Mouse (Mus musculus): ENCODE measurements at regions not wholly inside any gene's neighbourhood (a gene's known extent, or its start where the extent isn't known, plus 50 kb on each side); places are given as distances from the start of the nearest gene placed in this dataset.

DNA sequence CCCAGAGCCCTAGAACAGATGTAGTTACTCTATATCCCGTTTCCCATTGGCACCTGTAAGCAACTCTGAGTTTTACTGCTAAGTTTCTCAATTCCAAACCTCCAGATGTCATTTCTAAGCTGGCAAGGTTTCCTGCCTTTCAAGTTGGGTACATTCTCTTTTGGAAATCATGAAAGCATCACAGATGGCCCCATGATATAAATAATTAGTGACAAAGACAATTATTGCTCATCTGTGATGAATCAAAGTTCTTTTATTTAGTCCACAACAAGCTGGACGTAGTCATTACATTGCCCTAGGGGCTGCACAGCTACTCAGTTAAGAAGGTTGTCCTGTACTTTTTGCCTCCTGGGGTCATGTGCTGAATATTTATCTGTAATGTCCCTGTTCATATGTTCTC is 303.2 kb upstream of the Btbd3 start:
- WGBS: 70% methylated on average over 2 of the region's 2 CpGs
- H3K27ac ChIP-seq: no peak overlapping the region
- H3K9me3 ChIP-seq: no peaks in the 10 kb centered on the region
- H3K27me3 ChIP-seq (ENCODE audit: insufficient read depth, poor library complexity, severe bottlenecking): no peaks in the 10 kb centered on the region
- no peaks in the 10 kb centered on the region for H3K36me3 ChIP-seq
- H3K4me3 ChIP-seq: no peak overlapping the region
- DNase-seq (ENCODE audit: low spot score): no peak
- no peaks in the 10 kb centered on the region for H3K4me1 ChIP-seq

DNA sequence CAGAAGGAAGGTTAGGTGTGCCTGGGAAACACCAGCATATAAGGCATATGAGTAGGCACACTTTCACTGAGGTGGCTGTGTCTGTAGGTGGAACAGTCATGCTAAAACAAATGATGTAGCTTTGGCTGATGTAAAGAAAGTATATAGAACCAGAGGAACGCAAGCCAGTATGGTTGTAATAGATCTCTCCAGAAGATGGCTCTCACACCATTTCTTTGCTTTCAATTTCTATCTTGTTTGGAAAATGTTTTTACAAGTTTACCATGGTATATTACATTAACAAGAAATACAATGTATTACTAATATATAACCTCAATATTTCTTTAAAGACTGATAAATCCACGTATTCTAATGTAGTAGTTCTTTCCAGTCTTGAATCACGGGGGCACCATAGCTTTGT is 304.4 kb upstream of the Btbd3 start:
- no peak overlapping the region for H3K27ac ChIP-seq
- no peaks in the 10 kb centered on the region for H3K36me3 ChIP-seq
- DNase-seq (ENCODE audit: low spot score): no peak
- WGBS: 82% methylated on average over 3 of the region's 3 CpGs
- H3K4me1 ChIP-seq: no peaks in the 10 kb centered on the region
- no peaks in the 10 kb centered on the region for H3K9me3 ChIP-seq
- H3K27me3 ChIP-seq (ENCODE audit: insufficient read depth, poor library complexity, severe bottlenecking): no peaks in the 10 kb centered on the region
- H3K4me3 ChIP-seq: no peak overlapping the region

DNA sequence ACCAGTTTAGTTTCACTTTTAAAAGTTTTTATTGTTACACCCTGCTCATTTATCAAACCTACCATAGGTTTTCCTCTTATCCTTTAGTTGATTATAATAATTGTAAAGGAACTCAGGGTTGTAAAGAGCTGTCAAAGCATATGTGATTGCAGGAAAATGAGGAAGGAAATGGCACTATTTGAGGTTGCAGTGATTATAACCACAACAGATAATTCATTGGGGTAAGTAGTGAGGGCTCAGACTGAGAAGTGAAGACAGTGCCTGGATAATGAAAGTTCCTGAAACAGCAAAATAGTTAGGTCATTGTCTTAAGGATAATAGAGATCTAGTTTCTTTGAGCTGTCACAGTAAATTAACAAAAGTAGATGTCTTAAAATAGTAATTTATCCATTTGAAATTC is 305.4 kb upstream of the Btbd3 start:
- Histone ChIP-seq H3K27ac (no peak overlapping the region), H3K9me3 (no peaks in the 10 kb centered on the region), H3K36me3 (no peaks in the 10 kb centered on the region), H3K4me3 (no peak overlapping the region), H3K27me3 (ENCODE audit: insufficient read depth, poor library complexity, severe bottlenecking) (no peaks in the 10 kb centered on the region), H3K4me1 (no peaks in the 10 kb centered on the region)
- no peak for DNase-seq (ENCODE audit: low spot score)

- no peaks in the 10 kb centered on the region for H3K36me3 ChIP-seq
These were observed 313.6 kb upstream of the Btbd3 start for GRCm38 (mm10) chr2:137942753-137943152.

GRCm38 (mm10) chr2:137939591-137939990 is 316.8 kb upstream of the Btbd3 start:
- Histone ChIP-seq H3K9me3 (no peaks in the 10 kb centered on the region), H3K27ac (no peak overlapping the region), H3K4me1 (peaks cover 17% of the 10 kb centered on the region; the same call in 1 of the 2 replicates), H3K4me3 (no peak overlapping the region), H3K27me3 (ENCODE audit: insufficient read depth, poor library complexity, severe bottlenecking) (no peaks in the 10 kb centered on the region), H3K36me3 (no peaks in the 10 kb centered on the region)
- no peak for DNase-seq (ENCODE audit: low spot score)
- 69% methylated on average over 3 of the region's 3 CpGs for WGBS

More at GRCm38 (mm10) chr2:137942753-137943152, 313.6 kb upstream of the Btbd3 start:
- no peaks in the 10 kb centered on the region for H3K27me3 ChIP-seq (ENCODE audit: insufficient read depth, poor library complexity, severe bottlenecking)
- no peaks in the 10 kb centered on the region for H3K9me3 ChIP-seq
- H3K4me1 ChIP-seq: peaks cover 17% of the 10 kb centered on the region; the same call in 1 of the 2 replicates
- H3K27ac ChIP-seq: no peak overlapping the region
- no peak overlapping the region for H3K4me3 ChIP-seq
- DNase-seq (ENCODE audit: low spot score): peak; percentile 79
- WGBS: 8% methylated on average over 7 of the region's 7 CpGs

- Histone ChIP-seq H3K36me3 (no peaks in the 10 kb centered on the region), H3K27ac (peak overlapping the region; percentile 22), H3K4me3 (no peak overlapping the region), H3K4me1 (peaks cover 17% of the 10 kb centered on the region; the same call in 1 of the 2 replicates), H3K27me3 (ENCODE audit: insufficient read depth, poor library complexity, severe bottlenecking) (no peaks in the 10 kb centered on the region), H3K9me3 (no peaks in the 10 kb centered on the region)
- DNase-seq (ENCODE audit: low spot score): peak; percentile 78
- 30% methylated on average over 7 of the region's 7 CpGs for WGBS
These were observed 317.4 kb upstream of the Btbd3 start for GRCm38 (mm10) chr2:137938831-137939480.

- Histone ChIP-seq H3K4me3 (no peak overlapping the region), H3K27me3 (ENCODE audit: insufficient read depth, poor library complexity, severe bottlenecking) (no peaks in the 10 kb centered on the region), H3K36me3 (no peaks in the 10 kb centered on the region), H3K9me3 (no peaks in the 10 kb centered on the region), H3K27ac (no peak overlapping the region), H3K4me1 (peaks cover 15% of the 10 kb centered on the region; the same call in 1 of the 2 replicates)
- no peak for DNase-seq (ENCODE audit: low spot score)
- WGBS: 83% methylated on average over 2 of the region's 2 CpGs
These were observed 319.8 kb upstream of the Btbd3 start for GRCm38 (mm10) chr2:137936613-137937012.

DNA sequence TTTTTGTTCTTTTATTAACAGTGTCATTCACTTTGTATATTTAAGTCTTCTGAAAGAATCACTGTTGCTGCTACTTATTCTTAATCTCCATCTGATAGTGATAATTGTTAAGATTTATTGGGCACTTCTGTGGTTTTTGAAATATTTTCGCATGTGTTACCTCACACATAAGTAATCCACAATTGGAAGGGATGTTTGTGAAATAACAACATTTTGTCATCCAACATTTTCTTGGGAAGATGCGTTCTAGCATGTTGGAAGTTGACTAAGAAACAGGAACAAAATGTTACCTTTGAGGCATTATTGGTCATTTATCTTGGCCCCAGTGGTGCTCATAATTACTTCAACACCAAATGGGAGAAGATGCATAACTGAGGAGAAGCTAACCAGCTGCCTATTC is 323.4 kb upstream of the Btbd3 start:
- no peak for DNase-seq (ENCODE audit: low spot score)
- H3K9me3 ChIP-seq: no peaks in the 10 kb centered on the region
- WGBS: 88% methylated on average over 2 of the region's 2 CpGs

GRCm38 (mm10) chr2:137932488-137932887 is 323.9 kb upstream of the Btbd3 start:
- H3K9me3 ChIP-seq: no peaks in the 10 kb centered on the region
- no peaks in the 10 kb centered on the region for H3K36me3 ChIP-seq
- no peak for DNase-seq (ENCODE audit: low spot score)
- H3K4me1 ChIP-seq: no peaks in the 10 kb centered on the region
- no peak overlapping the region for H3K27ac ChIP-seq
- H3K27me3 ChIP-seq (ENCODE audit: insufficient read depth, poor library complexity, severe bottlenecking): no peaks in the 10 kb centered on the region
- WGBS: 85% methylated on average over 4 of the region's 4 CpGs
- no peak overlapping the region for H3K4me3 ChIP-seq

More for the DNA sequence above, 323.4 kb upstream of the Btbd3 start:
- H3K4me3 ChIP-seq: no peak overlapping the region
- H3K36me3 ChIP-seq: no peaks in the 10 kb centered on the region
- no peaks in the 10 kb centered on the region for H3K4me1 ChIP-seq
- no peaks in the 10 kb centered on the region for H3K27me3 ChIP-seq (ENCODE audit: insufficient read depth, poor library complexity, severe bottlenecking)
- H3K27ac ChIP-seq: no peak overlapping the region

GRCm38 (mm10) chr2:137925488-137925887 is 330.9 kb upstream of the Btbd3 start:
- no peak for DNase-seq (ENCODE audit: low spot score)
- Histone ChIP-seq H3K9me3 (no peaks in the 10 kb centered on the region), H3K4me3 (no peak overlapping the region), H3K27ac (no peak overlapping the region), H3K36me3 (no peaks in the 10 kb centered on the region), H3K27me3 (ENCODE audit: insufficient read depth, poor library complexity, severe bottlenecking) (no peaks in the 10 kb centered on the region), H3K4me1 (no peaks in the 10 kb centered on the region)
- WGBS: 80% methylated on average over 5 of the region's 5 CpGs

GRCm38 (mm10) chr2:137924576-137924975 is 331.8 kb upstream of the Btbd3 start:
- no peak for DNase-seq (ENCODE audit: low spot score)
- Histone ChIP-seq H3K4me1 (no peaks in the 10 kb centered on the region), H3K36me3 (no peaks in the 10 kb centered on the region), H3K27me3 (ENCODE audit: insufficient read depth, poor library complexity, severe bottlenecking) (no peaks in the 10 kb centered on the region), H3K27ac (no peak overlapping the region), H3K9me3 (no peaks in the 10 kb centered on the region), H3K4me3 (no peak overlapping the region)
- WGBS: 77% methylated on average over 2 of the region's 2 CpGs

GRCm38 (mm10) chr2:137898425-137898824 is 357.9 kb upstream of the Btbd3 start:
- Histone ChIP-seq H3K4me1 (no peaks in the 10 kb centered on the region), H3K27me3 (ENCODE audit: insufficient read depth, poor library complexity, severe bottlenecking) (no peaks in the 10 kb centered on the region), H3K4me3 (no peak overlapping the region), H3K9me3 (no peaks in the 10 kb centered on the region), H3K36me3 (no peaks in the 10 kb centered on the region), H3K27ac (no peak overlapping the region)
- no peak for DNase-seq (ENCODE audit: low spot score)

GRCm38 (mm10) chr2:137880211-137881031 is 375.9 kb upstream of the Btbd3 start:
- H3K27me3 ChIP-seq (ENCODE audit: insufficient read depth, poor library complexity, severe bottlenecking): no peaks in the 10 kb centered on the region
- no peaks in the 10 kb centered on the region for H3K9me3 ChIP-seq
- H3K4me1 ChIP-seq: peaks cover 4% of the 10 kb centered on the region; the same call in 1 of the 2 replicates
- 62% methylated on average over 7 of the region's 7 CpGs for WGBS
- no peaks in the 10 kb centered on the region for H3K36me3 ChIP-seq
- no peak for DNase-seq (ENCODE audit: low spot score)
- no peak overlapping the region for H3K4me3 ChIP-seq
- no peak overlapping the region for H3K27ac ChIP-seq

Measured in heart, embryonic 10.5 days (tissue).